Mouse (Mus musculus) intestine, postnatal 0 days (tissue): Measurements from ENCODE around the gene Shmt2. TPM values are rescaled to one million over a fixed set of nuclear protein-coding genes. Genes with fewer than 3 reads are reported as not detected.

Experiments
- ATAC-seq: fragments of 200-750 bp; cut with Nextera tagmentation; 2 replicates; pipeline ENCODE4 v1.8.0; 2017; ENCODE audit warnings: mild to moderate bottlenecking, moderate TSS enrichment, moderate library complexity
- H3K27ac ChIP-seq: fragments of 300-500 bp; sonication (generic); 2 replicates; pipeline ENCODE4 v1.5.1; 2014; ENCODE audit warnings: mild to moderate bottlenecking, low read depth, low read length, moderate library complexity
- H3K27me3 ChIP-seq: fragments of 300-500 bp; sonication (generic); replicated peaks from 2 replicates; pipeline ENCODE4 v1.6.1; 2014; ENCODE audit warnings: low read length, mixed read lengths; ENCODE audit not compliant: control insufficient read depth, insufficient read depth
- H3K36me3 ChIP-seq: fragments of 300-500 bp; sonication (generic); 2 replicates; pipeline ENCODE4 v1.6.1; 2014; ENCODE audit warnings: mild to moderate bottlenecking, moderate library complexity; ENCODE audit not compliant: control insufficient read depth, insufficient read depth
- H3K4me1 ChIP-seq: fragments of 300-500 bp; sonication (generic); replicated peaks from 2 replicates; pipeline ENCODE4 v1.6.1; 2014; ENCODE audit warnings: antibody characterized with exemption, low read length, mixed read lengths; ENCODE audit not compliant: control insufficient read depth, insufficient read depth
- H3K4me2 ChIP-seq: fragments of 300-500 bp; sonication (generic); replicated peaks from 2 replicates; pipeline ENCODE4 v1.6.1; 2014; ENCODE audit warnings: low read depth, mild to moderate bottlenecking, moderate library complexity
- H3K4me3 ChIP-seq: fragments of 300-500 bp; sonication (generic); 2 replicates; pipeline ENCODE4 v1.5.1; 2014; ENCODE audit warnings: low read depth, low read length
- H3K9ac ChIP-seq: fragments of 300-500 bp; sonication (generic); 2 replicates; pipeline ENCODE4 v1.6.1; 2014; ENCODE audit warnings: mild to moderate bottlenecking, low read depth, low read length
- H3K9me3 ChIP-seq: fragments of 300-500 bp; sonication (generic); 2 replicates; pipeline ENCODE4 v1.6.1; 2016; ENCODE audit warnings: mixed run types; ENCODE audit not compliant: control insufficient read depth
- CTCF ChIP-seq: sonication (generic); IDR thresholded peaks from 2 replicates; pipeline ENCODE4 v1.5.1; 2016; ENCODE audit warnings: low read depth, mild to moderate bottlenecking, control low read depth, antibody characterized with exemption, moderate library complexity
- WGBS: fragments of 180-500 bp; shearing (Covaris S2); extraction: QIAGEN DNeasy Blood & Tissue Kit; methylation state at CpG from one replicate; pipeline ENCODE4 v1.1.7; 2014; 5-methylcytosine and 5-hydroxymethylcytosine counted together
- polyA plus RNA-seq: library from polyadenylated mRNA; unstranded; fragments of >200 nt; fragmentation: Nextera tagmentation; extraction: Ambion mirVana; gene quantifications from 2 replicates; pipeline ENCODE4 v1.2.1, GENCODE M21; 2015

Gene Shmt2
- polyA plus RNA-seq, 1 experiment from 2014 or later: 26.2 TPM

GRCm38 (mm10) chr10:127485235-127485634 is 37.0 kb downstream of the Shmt2 start:
- H3K4me3 ChIP-seq: no peak overlapping the region
- no peak overlapping the region for H3K27ac ChIP-seq
- no peaks in the 10 kb centered on the region for H3K4me1 ChIP-seq
- ATAC-seq: no peak
- WGBS: 93% methylated on average over 10 of the region's 10 CpGs
- no peak overlapping the region for H3K9ac ChIP-seq
- no peaks in the 10 kb centered on the region for H3K9me3 ChIP-seq
- H3K27me3 ChIP-seq: no peaks in the 10 kb centered on the region
- no peak overlapping the region for H3K4me2 ChIP-seq
- TF ChIP-seq CTCF: no peak
- peaks cover 70% of the 10 kb centered on the region for H3K36me3 ChIP-seq

DNA sequence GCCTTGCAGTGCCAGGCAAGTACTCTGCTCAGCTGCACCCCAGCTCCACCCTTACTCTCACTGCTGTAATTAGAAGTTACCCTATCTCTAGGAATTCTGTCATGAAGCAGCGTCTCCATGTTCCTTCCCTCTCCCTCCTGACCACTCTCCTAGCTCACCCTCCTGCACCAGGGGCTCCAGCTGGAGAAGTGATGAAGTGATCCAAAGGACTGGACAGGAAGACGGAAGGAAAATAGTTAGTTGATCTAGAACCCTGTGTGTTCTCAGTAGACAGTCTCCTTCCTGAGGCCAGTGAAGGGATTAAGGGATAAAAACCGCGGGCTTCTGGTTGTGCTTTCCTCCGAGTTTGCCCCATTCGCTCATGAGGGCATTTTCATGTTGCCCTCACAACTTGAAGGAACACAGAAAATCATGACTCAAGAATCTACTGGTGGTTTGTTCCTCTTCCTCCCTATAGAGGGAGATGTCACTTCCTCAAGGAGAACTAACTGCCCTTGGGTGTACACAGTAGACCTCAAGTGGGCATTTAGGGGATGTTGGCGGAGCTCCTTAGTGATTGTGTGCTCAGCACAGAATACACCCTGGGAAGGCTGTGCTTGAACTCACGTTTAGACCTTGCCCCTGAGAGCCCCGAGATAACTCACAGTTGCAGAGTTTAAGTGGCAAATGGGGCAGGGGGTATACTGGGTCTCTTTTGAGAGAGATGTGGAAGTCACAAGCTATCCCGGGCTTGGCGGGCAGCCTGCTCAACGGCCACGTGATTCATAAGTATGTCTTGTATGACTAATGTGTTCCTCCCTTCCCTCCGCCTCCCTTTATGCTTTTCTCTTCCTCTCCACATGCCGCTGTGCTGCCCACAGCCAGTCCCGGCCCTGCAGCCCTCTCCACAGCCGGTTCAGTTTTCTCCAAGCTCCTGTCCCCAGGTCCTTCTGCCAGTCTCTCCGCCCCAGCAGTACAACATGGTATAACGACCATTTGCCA is 41.1 kb downstream of the Shmt2 start:
- Histone ChIP-seq H3K4me1 (no peaks in the 10 kb centered on the region), H3K4me3 (no peak overlapping the region), H3K4me2 (no peak overlapping the region), H3K9ac (no peak overlapping the region), H3K27ac (no peak overlapping the region), H3K27me3 (no peaks in the 10 kb centered on the region), H3K9me3 (no peaks in the 10 kb centered on the region), H3K36me3 (peaks cover 49% of the 10 kb centered on the region)
- WGBS: 81% methylated on average over 19 of the region's 19 CpGs
- no peak for ATAC-seq
- no peak for TF ChIP-seq CTCF

DNA sequence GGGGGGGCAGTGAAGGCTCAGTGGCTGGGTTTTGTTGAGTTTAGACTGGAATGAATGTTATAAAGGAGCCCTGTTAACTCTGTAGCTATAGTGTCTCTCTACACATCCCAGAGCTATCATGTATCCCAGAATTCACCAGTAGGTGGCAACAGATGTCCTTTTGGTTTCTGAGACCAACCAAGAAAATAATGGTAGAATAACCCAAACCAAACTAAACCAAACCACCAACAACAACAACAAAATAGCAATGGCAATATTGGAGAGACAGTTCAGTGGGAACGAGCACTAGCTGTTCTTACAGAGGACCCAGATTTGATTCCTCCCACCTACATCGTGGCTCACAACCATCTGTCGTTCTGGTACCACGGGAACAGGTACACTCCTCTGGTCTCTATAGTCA is 43.1 kb downstream of the Shmt2 start:
- Histone ChIP-seq H3K36me3 (peaks cover 44% of the 10 kb centered on the region; the same call in 1 of the 2 replicates), H3K4me2 (no peak overlapping the region), H3K9me3 (no peaks in the 10 kb centered on the region), H3K27ac (no peak overlapping the region), H3K4me3 (no peak overlapping the region), H3K4me1 (no peaks in the 10 kb centered on the region), H3K9ac (no peak overlapping the region), H3K27me3 (no peaks in the 10 kb centered on the region)
- ATAC-seq: no peak
- WGBS: 97% methylated on average over 4 of the region's 4 CpGs
- TF ChIP-seq CTCF: peak; percentile 70

- Histone ChIP-seq H3K27ac (no peak overlapping the region), H3K4me3 (no peak overlapping the region), H3K27me3 (no peaks in the 10 kb centered on the region), H3K4me2 (no peak overlapping the region), H3K9me3 (no peaks in the 10 kb centered on the region), H3K9ac (no peak overlapping the region), H3K4me1 (no peaks in the 10 kb centered on the region), H3K36me3 (peaks cover 49% of the 10 kb centered on the region)
- WGBS: 86% methylated on average over 7 of the region's 7 CpGs
- TF ChIP-seq CTCF: no peak
- no peak for ATAC-seq
Observed at GRCm38 (mm10) chr10:127477301-127477700, 44.9 kb downstream of the Shmt2 start.

- H3K27me3 ChIP-seq: no peaks in the 10 kb centered on the region
- no peak overlapping the region for H3K9ac ChIP-seq
- H3K4me3 ChIP-seq: no peak overlapping the region
- WGBS: 79% methylated on average over 3 of the region's 3 CpGs
- no peaks in the 10 kb centered on the region for H3K9me3 ChIP-seq
- no peaks in the 10 kb centered on the region for H3K4me1 ChIP-seq
- H3K4me2 ChIP-seq: no peak overlapping the region
- no peak overlapping the region for H3K27ac ChIP-seq
- H3K36me3 ChIP-seq: peaks cover 46% of the 10 kb centered on the region
- no peak for ATAC-seq
- no peak for TF ChIP-seq CTCF
Observed at GRCm38 (mm10) chr10:127476541-127476940, 45.7 kb downstream of the Shmt2 start.

DNA sequence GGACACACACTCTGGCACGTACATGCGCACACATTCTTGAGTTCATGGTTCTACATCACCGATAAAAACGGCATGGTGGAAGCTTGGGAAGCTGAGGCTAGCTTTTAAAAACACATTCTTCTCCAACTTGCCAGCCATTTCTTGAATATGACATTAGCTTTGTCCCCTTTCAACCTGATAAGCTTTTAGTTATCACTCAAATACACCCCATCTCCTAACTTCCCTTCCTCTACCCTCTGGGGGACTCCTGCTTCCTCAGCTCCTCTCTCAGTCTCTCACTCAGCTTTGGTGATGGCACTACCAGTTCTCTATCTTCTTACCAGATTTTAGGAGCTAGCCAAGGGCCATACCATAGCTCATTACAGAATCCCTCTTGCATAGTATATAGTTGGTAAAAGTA is 47.1 kb downstream of the Shmt2 start:
- no peak for ATAC-seq
- Histone ChIP-seq H3K27me3 (no peaks in the 10 kb centered on the region), H3K36me3 (peaks cover 42% of the 10 kb centered on the region), H3K4me2 (no peak overlapping the region), H3K9me3 (no peaks in the 10 kb centered on the region), H3K9ac (no peak overlapping the region), H3K4me3 (no peak overlapping the region), H3K4me1 (no peaks in the 10 kb centered on the region), H3K27ac (no peak overlapping the region)
- TF ChIP-seq CTCF: no peak
- WGBS: 98% methylated on average over 4 of the region's 4 CpGs
